Mouse (Mus musculus): ENCODE measurements around the gene Sult1b1. TPM values are rescaled to one million over a fixed set of nuclear protein-coding genes. Genes with fewer than 3 reads are reported as not detected.

Gene Sult1b1
- 17.8 and 19.0 TPM in 2 replicates for polyA plus RNA-seq (2015; fragmentation: Nextera tagmentation; extraction: Ambion mirVana)

- Histone ChIP-seq H3K27me3 (replicated peaks) (no peaks in the 10 kb centered on the region), H3K4me3 (replicated peaks) (no peak within 1 kb of the TSS), H3K4me1 (no peaks in the 10 kb centered on the region), H3K4me2 (no peak within 1 kb of the TSS), H3K9ac (no peak within 1 kb of the TSS), H3K36me3 (no peaks in the 10 kb centered on the region), H3K9me3 (no peaks in the 10 kb centered on the region), H3K27ac (no peak within 1 kb of the TSS)
- no peak for ATAC-seq (ENCODE audit: insufficient read depth, low FRiP score, low read depth)
- 76% methylated on average over 2 of the region's 2 CpGs for WGBS
Measured at GRCm38 (mm10) chr5:87538111-87538510, at the start of gene Sult1b1. Sult1b1 (minus strand) TSS chr5:87538195.

- no peaks in the 10 kb centered on the region for H3K4me1 ChIP-seq
- H3K9me3 ChIP-seq, result no peaks in the 10 kb centered on the region
- H3K27me3 ChIP-seq (replicated peaks), result no peaks in the 10 kb centered on the region
- H3K4me2 ChIP-seq, result no peak overlapping the region
- H3K4me3 ChIP-seq (replicated peaks), result no peak overlapping the region
- no peaks in the 10 kb centered on the region for H3K36me3 ChIP-seq
- no peak overlapping the region for H3K27ac ChIP-seq
- no peak for ATAC-seq (ENCODE audit: insufficient read depth, low FRiP score, low read depth)
- WGBS, result 66% methylated on average over 1 of the region's 1 CpGs
- H3K9ac ChIP-seq, result no peak overlapping the region
Measured at GRCm38 (mm10) chr5:87580389-87580788, 42.4 kb upstream of the Sult1b1 start.

- Histone ChIP-seq H3K4me1 (0 out of 2 replicates have a peak, but pooled peaks cover 3% of the 10 kb centered on the region), H3K4me2 (no peak overlapping the region), H3K9ac (no peak overlapping the region), H3K27me3 (replicated peaks) (no peaks in the 10 kb centered on the region), H3K9me3 (no peaks in the 10 kb centered on the region), H3K4me3 (replicated peaks) (no peak overlapping the region), H3K27ac (no peak overlapping the region), H3K36me3 (no peaks in the 10 kb centered on the region)
- WGBS, result 26% methylated on average over 1 of the region's 1 CpGs
- no peak for ATAC-seq (ENCODE audit: insufficient read depth, low FRiP score, low read depth)
Measured at GRCm38 (mm10) chr5:87574174-87574573, 36.2 kb upstream of the Sult1b1 start.

GRCm38 (mm10) chr5:87573490-87573889 is 35.5 kb upstream of the Sult1b1 start:
- no peak overlapping the region for H3K4me2 ChIP-seq
- no peaks in the 10 kb centered on the region for H3K9me3 ChIP-seq
- no peak overlapping the region for H3K4me3 ChIP-seq (replicated peaks)
- H3K9ac ChIP-seq, result no peak overlapping the region
- ATAC-seq (ENCODE audit: insufficient read depth, low FRiP score, low read depth), result no peak
- no peaks in the 10 kb centered on the region for H3K27me3 ChIP-seq (replicated peaks)
- H3K27ac ChIP-seq, result no peak overlapping the region
- H3K36me3 ChIP-seq, result no peaks in the 10 kb centered on the region
- 46% methylated on average over 5 of the region's 5 CpGs for WGBS
- 0 out of 2 replicates have a peak, but pooled peaks cover 3% of the 10 kb centered on the region for H3K4me1 ChIP-seq

GRCm38 (mm10) chr5:87572781-87573180 is 34.8 kb upstream of the Sult1b1 start:
- H3K27me3 ChIP-seq (replicated peaks), result no peaks in the 10 kb centered on the region
- H3K27ac ChIP-seq, result no peak overlapping the region
- H3K36me3 ChIP-seq, result no peaks in the 10 kb centered on the region
- WGBS, result 86% methylated on average over 6 of the region's 6 CpGs
- H3K9me3 ChIP-seq, result no peaks in the 10 kb centered on the region
- H3K4me2 ChIP-seq, result no peak overlapping the region
- H3K9ac ChIP-seq, result no peak overlapping the region
- no peak overlapping the region for H3K4me3 ChIP-seq (replicated peaks)
- ATAC-seq (ENCODE audit: insufficient read depth, low FRiP score, low read depth), result no peak
- H3K4me1 ChIP-seq, result 0 out of 2 replicates have a peak, but pooled peaks cover 3% of the 10 kb centered on the region

- Histone ChIP-seq H3K4me2 (no peak within 1 kb of the TSS), H3K36me3 (no peaks in the 10 kb centered on the region)
Measured at GRCm38 (mm10) chr5:87568845-87569244, 30.9 kb upstream of the Sult1b1 start, which contains the start of gene Sult1d1. Sult1d1 (minus strand) TSS chr5:87569027.

GRCm38 (mm10) chr5:87567306-87567705 is 29.3 kb upstream of the Sult1b1 start:
- Histone ChIP-seq H3K36me3 (no peaks in the 10 kb centered on the region), H3K27ac (no peak overlapping the region), H3K9me3 (no peaks in the 10 kb centered on the region), H3K27me3 (replicated peaks) (no peaks in the 10 kb centered on the region), H3K4me3 (replicated peaks) (no peak overlapping the region; the same call in 1 of the 2 replicates), H3K4me1 (no peaks in the 10 kb centered on the region), H3K9ac (no peak overlapping the region), H3K4me2 (no peak overlapping the region)
- no peak for ATAC-seq (ENCODE audit: insufficient read depth, low FRiP score, low read depth)
- 91% methylated on average over 1 of the region's 1 CpGs for WGBS

More at GRCm38 (mm10) chr5:87568845-87569244, 30.9 kb upstream of the Sult1b1 start, which contains the start of gene Sult1d1:
- Histone ChIP-seq H3K9ac (no peak within 1 kb of the TSS), H3K9me3 (no peaks in the 10 kb centered on the region), H3K27me3 (replicated peaks) (no peaks in the 10 kb centered on the region), H3K4me3 (replicated peaks) (no peak within 1 kb of the TSS), H3K4me1 (0 out of 2 replicates have a peak, but pooled peaks cover 3% of the 10 kb centered on the region), H3K27ac (no peak within 1 kb of the TSS)
- 67% methylated on average over 5 of the region's 5 CpGs for WGBS
- ATAC-seq (ENCODE audit: insufficient read depth, low FRiP score, low read depth), result peak; percentile 71

GRCm38 (mm10) chr5:87562966-87563365 is 25.0 kb upstream of the Sult1b1 start:
- H3K27ac ChIP-seq, result no peak overlapping the region
- ATAC-seq (ENCODE audit: insufficient read depth, low FRiP score, low read depth), result no peak

GRCm38 (mm10) chr5:87562526-87562925 is 24.5 kb upstream of the Sult1b1 start:
- no peak for ATAC-seq (ENCODE audit: insufficient read depth, low FRiP score, low read depth)
- 65% methylated on average over 4 of the region's 4 CpGs for WGBS

More at GRCm38 (mm10) chr5:87562966-87563365, 25.0 kb upstream of the Sult1b1 start:
- no peaks in the 10 kb centered on the region for H3K9me3 ChIP-seq
- no peaks in the 10 kb centered on the region for H3K36me3 ChIP-seq
- no peak overlapping the region for H3K4me3 ChIP-seq (replicated peaks)
- no peak overlapping the region for H3K4me2 ChIP-seq
- H3K9ac ChIP-seq, result no peak overlapping the region
- H3K4me1 ChIP-seq, result no peaks in the 10 kb centered on the region
- H3K27me3 ChIP-seq (replicated peaks), result no peaks in the 10 kb centered on the region

GRCm38 (mm10) chr5:87560145-87560544 is 22.1 kb upstream of the Sult1b1 start:
- H3K36me3 ChIP-seq, result no peaks in the 10 kb centered on the region
- no peaks in the 10 kb centered on the region for H3K9me3 ChIP-seq
- H3K27me3 ChIP-seq (replicated peaks), result no peaks in the 10 kb centered on the region
- WGBS, result 80% methylated on average over 5 of the region's 5 CpGs
- no peaks in the 10 kb centered on the region for H3K4me1 ChIP-seq
- no peak overlapping the region for H3K9ac ChIP-seq
- no peak overlapping the region for H3K4me2 ChIP-seq
- no peak for ATAC-seq (ENCODE audit: insufficient read depth, low FRiP score, low read depth)
- H3K4me3 ChIP-seq (replicated peaks), result no peak overlapping the region
- no peak overlapping the region for H3K27ac ChIP-seq

More at GRCm38 (mm10) chr5:87562526-87562925, 24.5 kb upstream of the Sult1b1 start:
- Histone ChIP-seq H3K27ac (no peak overlapping the region), H3K4me2 (no peak overlapping the region), H3K4me1 (no peaks in the 10 kb centered on the region), H3K9ac (no peak overlapping the region), H3K4me3 (replicated peaks) (no peak overlapping the region), H3K36me3 (no peaks in the 10 kb centered on the region), H3K9me3 (no peaks in the 10 kb centered on the region), H3K27me3 (replicated peaks) (no peaks in the 10 kb centered on the region)

- H3K9ac ChIP-seq, result no peak overlapping the region
- no peak overlapping the region for H3K27ac ChIP-seq
- WGBS, result 43% methylated on average over 1 of the region's 1 CpGs
- H3K36me3 ChIP-seq, result no peaks in the 10 kb centered on the region
- H3K4me2 ChIP-seq, result no peak overlapping the region
- no peaks in the 10 kb centered on the region for H3K4me1 ChIP-seq
- H3K4me3 ChIP-seq (replicated peaks), result no peak overlapping the region
- ATAC-seq (ENCODE audit: insufficient read depth, low FRiP score, low read depth), result no peak
- no peaks in the 10 kb centered on the region for H3K9me3 ChIP-seq
- no peaks in the 10 kb centered on the region for H3K27me3 ChIP-seq (replicated peaks)
Measured at GRCm38 (mm10) chr5:87550935-87551334, 12.9 kb upstream of the Sult1b1 start.

- H3K9me3 ChIP-seq, result no peaks in the 10 kb centered on the region
- peak overlapping the region; percentile 66 for H3K27ac ChIP-seq
- whole genome bisulfite sequencing, result 63% methylated on average over 4 of the region's 4 CpGs
- no peak overlapping the region for H3K4me3 ChIP-seq (replicated peaks)
- H3K4me2 ChIP-seq, result no peak overlapping the region
- H3K9ac ChIP-seq, result no peak overlapping the region
- H3K4me1 ChIP-seq, result no peaks in the 10 kb centered on the region
- no peaks in the 10 kb centered on the region for H3K27me3 ChIP-seq (replicated peaks)
- peak; percentile 95 for ATAC-seq (ENCODE audit: insufficient read depth, low FRiP score, low read depth)
- no peaks in the 10 kb centered on the region for H3K36me3 ChIP-seq
Measured at GRCm38 (mm10) chr5:87535994-87536644, 1.9 kb downstream of the Sult1b1 start.
